Mouse (Mus musculus): ENCODE data around the gene Cpne9. TPM values are rescaled to one million over a fixed set of nuclear protein-coding genes. Genes with fewer than 3 reads are reported as not detected.

The Cpne9 gene
- total RNA-seq, 1 experiment, result 2.9 TPM

DNA sequence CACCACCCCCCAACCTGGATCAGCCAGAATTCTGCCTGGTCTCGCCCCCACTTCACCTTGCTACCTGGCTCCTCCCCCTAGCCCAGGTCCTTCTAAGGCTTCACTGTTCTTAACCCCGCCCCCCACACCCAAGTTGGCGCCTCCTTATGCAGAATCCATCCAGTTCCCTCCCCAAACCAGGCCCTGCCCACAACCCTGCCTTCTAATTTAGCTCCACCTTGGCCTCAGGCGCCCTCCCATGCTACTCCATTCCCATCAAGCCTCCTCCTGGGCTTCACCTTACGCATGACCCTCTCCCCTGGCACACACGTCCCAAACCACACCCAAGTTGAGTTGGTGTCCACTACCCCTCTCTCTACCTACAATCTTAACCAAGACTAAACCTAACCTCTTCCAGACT is 1.4 kb downstream of the Cpne9 start:
- TF ChIP-seq ZNF384 (IDR thresholded peaks at IDR 0.05; ENCODE audit: low read depth, low read length), result no peak
- no peak for TF ChIP-seq ZC3H11A (IDR thresholded peaks at IDR 0.05; ENCODE audit: borderline replicate concordance, low read depth, low read length)
- TF ChIP-seq CHD2 (IDR thresholded peaks at IDR 0.05; ENCODE audit: low read depth, low read length), result no peak
- no peak for TF ChIP-seq HCFC1 (IDR thresholded peaks at IDR 0.05; ENCODE audit: borderline replicate concordance, insufficient read depth, low read length)
- TF ChIP-seq MAFK (IDR thresholded peaks at IDR 0.05; ENCODE audit: insufficient read depth, low read depth, low read length), result no peak
- Histone ChIP-seq H3K9ac (ENCODE audit: insufficient read depth, low read depth, low read length, poor library complexity, severe bottlenecking) (peak overlapping the region; percentile 3; the same call in 1 of the 2 replicates), H3K9me3 (ENCODE audit: control insufficient read depth, insufficient read depth, low read depth, low read length) (no peaks in the 10 kb centered on the region), H3K4me1 (ENCODE audit: control insufficient read depth in 2 of 2, insufficient read depth in 2 of 2, low read length in 2 of 2, poor library complexity in 1 of 2) (peaks cover 0 to 13% of the 10 kb centered on the region in 2 experiments; a peak in 1 of 4 replicates), H3K27ac (ENCODE audit: insufficient read depth, low read depth, low read length, poor library complexity, severe bottlenecking) (no peak overlapping the region), H3K36me3 (ENCODE audit: control insufficient read depth, insufficient read depth, low read length, poor library complexity, severe bottlenecking) (no peaks in the 10 kb centered on the region), H3K4me3 (ENCODE audit: insufficient read depth in 1 of 2, low read depth in 1 of 2, low read length in 2 of 2, poor library complexity in 1 of 2, severe bottlenecking in 1 of 2) (peak overlapping the region; percentile 48 to 59)
- DNase-seq (ENCODE audit: low read depth, low spot score), result peak; percentile 95
- in situ Hi-C loops (cut with MboI; ENCODE audit: low sequenced_read_pairs in 2 of 2, unreplicated experiment in 2 of 2), result no loop called here

DNA sequence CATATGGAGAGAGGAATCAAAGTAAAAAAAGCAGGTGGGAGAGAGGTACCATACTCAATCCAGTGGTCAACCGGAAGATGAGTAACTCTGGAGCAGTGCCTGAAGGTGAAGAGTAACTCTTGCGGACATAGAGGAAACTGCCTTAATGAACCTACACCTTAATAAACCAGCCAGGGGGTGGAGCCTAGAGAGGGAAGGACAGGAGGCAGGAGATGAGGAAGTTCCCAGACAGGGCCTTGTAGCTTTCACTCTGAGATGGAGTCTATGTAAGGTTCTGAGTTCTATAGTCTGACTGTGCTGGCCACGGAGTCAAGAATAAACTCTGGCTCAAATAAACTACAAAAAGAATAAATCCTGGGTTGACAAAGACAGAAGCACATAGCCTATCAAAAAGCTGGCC is 2.8 kb downstream of the Cpne9 start:
- no peaks in the 10 kb centered on the region for H3K36me3 ChIP-seq (ENCODE audit: control insufficient read depth, insufficient read depth, low read length, poor library complexity, severe bottlenecking)
- peaks cover under 1 to 22% of the 10 kb centered on the region in 2 experiments; a peak in 2 of 4 replicates for H3K4me1 ChIP-seq (ENCODE audit: control insufficient read depth in 2 of 2, insufficient read depth in 2 of 2, low read length in 2 of 2, poor library complexity in 1 of 2)
- no peak overlapping the region for H3K9ac ChIP-seq (ENCODE audit: insufficient read depth, low read depth, low read length, poor library complexity, severe bottlenecking)
- TF ChIP-seq CHD2 (IDR thresholded peaks at IDR 0.05; ENCODE audit: low read depth, low read length), result no peak
- no peak for TF ChIP-seq MAFK (IDR thresholded peaks at IDR 0.05; ENCODE audit: insufficient read depth, low read depth, low read length)
- no peak for TF ChIP-seq ZNF384 (IDR thresholded peaks at IDR 0.05; ENCODE audit: low read depth, low read length)
- TF ChIP-seq ZC3H11A (IDR thresholded peaks at IDR 0.05; ENCODE audit: borderline replicate concordance, low read depth, low read length), result no peak
- no peak for TF ChIP-seq HCFC1 (IDR thresholded peaks at IDR 0.05; ENCODE audit: borderline replicate concordance, insufficient read depth, low read length)
- no peak for DNase-seq (ENCODE audit: low read depth, low spot score)
- H3K9me3 ChIP-seq (ENCODE audit: control insufficient read depth, insufficient read depth, low read depth, low read length), result no peaks in the 10 kb centered on the region
- no peak overlapping the region for H3K4me3 ChIP-seq (ENCODE audit: insufficient read depth in 1 of 2, low read depth in 1 of 2, low read length in 2 of 2, poor library complexity in 1 of 2, severe bottlenecking in 1 of 2)
- in situ Hi-C loops (cut with MboI; ENCODE audit: low sequenced_read_pairs in 2 of 2, unreplicated experiment in 2 of 2), result no loop called here
- H3K27ac ChIP-seq (ENCODE audit: insufficient read depth, low read depth, low read length, poor library complexity, severe bottlenecking), result no peak overlapping the region

DNA sequence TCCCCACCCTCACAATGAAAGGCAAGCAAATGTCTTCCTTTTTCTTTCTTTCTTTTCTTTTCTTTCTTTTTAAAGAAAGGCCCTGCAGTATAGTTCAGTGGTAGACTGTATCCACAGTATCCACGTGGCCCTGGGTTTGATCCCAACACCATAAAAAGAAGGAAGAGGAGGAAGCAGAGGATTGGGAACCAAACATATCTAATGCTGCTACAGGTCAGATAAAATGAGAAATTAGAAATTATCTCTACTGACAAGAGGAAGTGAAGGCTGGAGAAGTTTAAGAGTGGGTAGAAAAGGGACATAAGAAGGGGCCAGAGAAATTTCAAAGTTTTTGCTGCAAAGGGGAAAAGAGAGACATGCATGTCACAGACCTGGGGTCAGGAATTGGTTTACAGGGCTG is 4.2 kb downstream of the Cpne9 start:
- Histone ChIP-seq H3K27ac (ENCODE audit: insufficient read depth, low read depth, low read length, poor library complexity, severe bottlenecking) (no peak overlapping the region), H3K4me1 (ENCODE audit: control insufficient read depth in 2 of 2, insufficient read depth in 2 of 2, low read length in 2 of 2, poor library complexity in 1 of 2) (peaks cover 3 to 23% of the 10 kb centered on the region in 2 experiments; a peak in 2 of 4 replicates), H3K9ac (ENCODE audit: insufficient read depth, low read depth, low read length, poor library complexity, severe bottlenecking) (no peak overlapping the region), H3K36me3 (ENCODE audit: control insufficient read depth, insufficient read depth, low read length, poor library complexity, severe bottlenecking) (no peaks in the 10 kb centered on the region), H3K9me3 (ENCODE audit: control insufficient read depth, insufficient read depth, low read depth, low read length) (no peaks in the 10 kb centered on the region), H3K4me3 (ENCODE audit: insufficient read depth in 1 of 2, low read depth in 1 of 2, low read length in 2 of 2, poor library complexity in 1 of 2, severe bottlenecking in 1 of 2) (no peak overlapping the region)
- DNase-seq (ENCODE audit: low read depth, low spot score), result no peak
- in situ Hi-C loops (cut with MboI; ENCODE audit: low sequenced_read_pairs in 2 of 2, unreplicated experiment in 2 of 2), result no loop called here
- TF ChIP-seq HCFC1 (IDR thresholded peaks at IDR 0.05; ENCODE audit: borderline replicate concordance, insufficient read depth, low read length), result no peak

DNA sequence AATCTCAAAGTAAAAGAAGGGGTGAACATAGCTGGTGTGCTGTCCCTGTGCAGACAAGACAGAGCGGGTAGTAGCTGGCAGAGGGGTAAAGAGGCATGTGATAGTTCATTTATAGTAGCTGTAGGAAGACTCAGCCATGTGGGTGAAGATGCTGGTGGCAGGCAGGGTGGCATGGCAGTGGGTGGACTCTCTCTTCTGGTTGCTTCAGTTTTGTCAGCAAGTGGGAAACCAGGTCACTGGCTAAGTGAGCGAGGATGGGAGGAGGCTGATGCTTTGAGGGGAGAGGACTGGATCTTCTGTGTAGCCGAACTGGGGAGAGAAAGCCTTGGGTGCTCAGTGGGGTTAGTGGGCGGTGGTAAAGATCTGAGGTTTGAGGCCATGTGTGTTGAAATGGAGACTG is 5.1 kb downstream of the Cpne9 start:
- TF ChIP-seq MAFK (IDR thresholded peaks at IDR 0.05; ENCODE audit: insufficient read depth, low read depth, low read length), result no peak
- no peak for TF ChIP-seq ZC3H11A (IDR thresholded peaks at IDR 0.05; ENCODE audit: borderline replicate concordance, low read depth, low read length)
- no peak for TF ChIP-seq ZNF384 (IDR thresholded peaks at IDR 0.05; ENCODE audit: low read depth, low read length)
- TF ChIP-seq CHD2 (IDR thresholded peaks at IDR 0.05; ENCODE audit: low read depth, low read length), result no peak
- TF ChIP-seq HCFC1 (IDR thresholded peaks at IDR 0.05; ENCODE audit: borderline replicate concordance, insufficient read depth, low read length), result no peak
- Histone ChIP-seq H3K36me3 (ENCODE audit: control insufficient read depth, insufficient read depth, low read length, poor library complexity, severe bottlenecking) (no peaks in the 10 kb centered on the region), H3K27ac (ENCODE audit: insufficient read depth, low read depth, low read length, poor library complexity, severe bottlenecking) (no peak overlapping the region), H3K9me3 (ENCODE audit: control insufficient read depth, insufficient read depth, low read depth, low read length) (no peaks in the 10 kb centered on the region), H3K4me1 (ENCODE audit: control insufficient read depth in 2 of 2, insufficient read depth in 2 of 2, low read length in 2 of 2, poor library complexity in 1 of 2) (peaks cover 3 to 23% of the 10 kb centered on the region in 2 experiments; a peak in 2 of 4 replicates), H3K9ac (ENCODE audit: insufficient read depth, low read depth, low read length, poor library complexity, severe bottlenecking) (no peak overlapping the region), H3K4me3 (ENCODE audit: insufficient read depth in 1 of 2, low read depth in 1 of 2, low read length in 2 of 2, poor library complexity in 1 of 2, severe bottlenecking in 1 of 2) (no peak overlapping the region)
- in situ Hi-C loops (cut with MboI; ENCODE audit: low sequenced_read_pairs in 2 of 2, unreplicated experiment in 2 of 2), result no loop called here
- DNase-seq (ENCODE audit: low read depth, low spot score), result no peak

DNA sequence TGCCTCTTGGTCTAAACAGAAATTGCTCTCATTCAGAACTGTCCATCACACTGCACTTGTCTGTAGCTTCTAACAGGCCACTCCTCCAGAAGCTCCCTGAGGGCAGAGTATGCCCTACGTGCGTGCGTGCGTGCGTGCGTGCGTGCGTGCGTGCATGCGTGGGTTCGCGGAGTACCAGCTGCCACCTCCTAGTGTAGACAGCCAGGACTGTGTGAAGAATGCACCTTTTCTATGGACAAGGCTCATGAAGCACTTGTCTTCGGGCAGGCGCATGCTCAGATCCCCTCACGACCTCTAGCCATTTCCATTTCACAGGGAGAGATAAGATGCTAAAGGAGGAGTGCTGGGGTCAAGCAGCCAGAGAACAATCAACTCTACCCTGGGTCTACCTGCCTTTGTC is 7.2 kb downstream of the Cpne9 start:
- no peak overlapping the region for H3K27ac ChIP-seq (ENCODE audit: insufficient read depth, low read depth, low read length, poor library complexity, severe bottlenecking)

More for the DNA sequence above, 7.2 kb downstream of the Cpne9 start:
- H3K9me3 ChIP-seq (ENCODE audit: control insufficient read depth, insufficient read depth, low read depth, low read length), result no peaks in the 10 kb centered on the region
- TF ChIP-seq MAFK (IDR thresholded peaks at IDR 0.05; ENCODE audit: insufficient read depth, low read depth, low read length) (no peak), HCFC1 (IDR thresholded peaks at IDR 0.05; ENCODE audit: borderline replicate concordance, insufficient read depth, low read length) (no peak), CHD2 (IDR thresholded peaks at IDR 0.05; ENCODE audit: low read depth, low read length) (no peak), ZC3H11A (IDR thresholded peaks at IDR 0.05; ENCODE audit: borderline replicate concordance, low read depth, low read length) (no peak)
- H3K4me1 ChIP-seq (ENCODE audit: control insufficient read depth in 2 of 2, insufficient read depth in 2 of 2, low read length in 2 of 2, poor library complexity in 1 of 2), result peaks cover 3 to 22% of the 10 kb centered on the region in 2 experiments; a peak in 2 of 4 replicates
- in situ Hi-C loops (cut with MboI; ENCODE audit: low sequenced_read_pairs in 2 of 2, unreplicated experiment in 2 of 2), result no loop called here
- H3K9ac ChIP-seq (ENCODE audit: insufficient read depth, low read depth, low read length, poor library complexity, severe bottlenecking), result no peak overlapping the region
- no peak for DNase-seq (ENCODE audit: low read depth, low spot score)
- no peak overlapping the region; a peak in 1 of 4 replicates for H3K4me3 ChIP-seq (ENCODE audit: insufficient read depth in 1 of 2, low read depth in 1 of 2, low read length in 2 of 2, poor library complexity in 1 of 2, severe bottlenecking in 1 of 2)
- no peaks in the 10 kb centered on the region for H3K36me3 ChIP-seq (ENCODE audit: control insufficient read depth, insufficient read depth, low read length, poor library complexity, severe bottlenecking)

Measured in ES-E14 (cell line).